9 mouse cellular contexts compared by ENCODE assay signal in genomic region chr3:18624381-18625145, GRCm38 (mm10).
DNase-seq lines count a peak whose midpoint lies in the region; ATAC-seq lines count a peak whose summit lies in the region.
"Had no signal": no experiment of that assay in that cellular context is flagged by ENCODE, and none has a peak within 500 bp of the region (broad histone marks: within the 10 kb centered on the region; RNA-seq: fewer than 3 reads in every experiment).

No protein-coding gene starts in this region.

- no peaks in the 10 kb centered on the region for H3K36me3 ChIP-seq in heart, embryonic 11.5 days (ENCODE audit: control insufficient read depth, insufficient read depth, low read length)
- H3K36me3 ChIP-seq in kidney, embryonic 15.5 days: no peaks in the 10 kb centered on the region
- H3K36me3 ChIP-seq in lung, embryonic 16.5 days (ENCODE audit: control insufficient read depth, insufficient read depth, low read length): no peaks in the 10 kb centered on the region

- no peaks in the 10 kb centered on the region for H3K9me3 ChIP-seq in heart, embryonic 11.5 days (replicated peaks; ENCODE audit: control insufficient read depth, low read length)
- H3K9me3 ChIP-seq in kidney, embryonic 15.5 days (replicated peaks): no peaks in the 10 kb centered on the region
- no peaks in the 10 kb centered on the region for H3K9me3 ChIP-seq in lung, embryonic 16.5 days (ENCODE audit: control insufficient read depth, low read length)

- no peak for DNase-seq in frontal cortex, postnatal 10 days (ENCODE audit: low spot score in 2 of 2)
- peak; percentile 48 for DNase-seq in embryo, embryonic 10 days (ENCODE audit: low spot score)
- peak; percentile 89 for DNase-seq in retina, postnatal 1 day
- no peak for DNase-seq in layer of hippocampus, postnatal 25 days (ENCODE audit: extremely low spot score in 1 of 2, low spot score in 1 of 2)

- no peaks in the 10 kb centered on the region for H3K27me3 ChIP-seq in heart, embryonic 11.5 days (ENCODE audit: control insufficient read depth, insufficient read depth, low read length)
- no peaks in the 10 kb centered on the region for H3K27me3 ChIP-seq in kidney, embryonic 15.5 days
- H3K27me3 ChIP-seq in lung, embryonic 16.5 days (ENCODE audit: control insufficient read depth, insufficient read depth, low read depth, low read length): no peaks in the 10 kb centered on the region
- H3K27me3 ChIP-seq: CH12.LX had no signal

- peak overlapping the region; percentile 76 for H3K27ac ChIP-seq in heart, embryonic 11.5 days (ENCODE audit: low read depth, low read length)
- peak overlapping the region; percentile 85 for H3K27ac ChIP-seq in kidney, embryonic 15.5 days
- H3K27ac ChIP-seq in lung, embryonic 16.5 days (ENCODE audit: low read length): peak overlapping the region; percentile 58

- peak overlapping the region; percentile 78 for H3K4me2 ChIP-seq in heart, embryonic 11.5 days
- H3K4me2 ChIP-seq in kidney, embryonic 15.5 days: peak overlapping the region; percentile 62
- H3K4me2 ChIP-seq in lung, embryonic 16.5 days (ENCODE audit: low read depth, low read length): peak overlapping the region; percentile 53

- no peaks in the 10 kb centered on the region; the same call in 1 of the 2 replicates for H3K4me1 ChIP-seq in heart, embryonic 11.5 days (ENCODE audit: control insufficient read depth, insufficient read depth, low read length)
- H3K4me1 ChIP-seq in kidney, embryonic 15.5 days: peaks cover 32% of the 10 kb centered on the region
- peaks cover 11% of the 10 kb centered on the region for H3K4me1 ChIP-seq in lung, embryonic 16.5 days (replicated peaks; ENCODE audit: control insufficient read depth, insufficient read depth, low read length)

- H3K4me3 ChIP-seq in heart, embryonic 11.5 days (ENCODE audit: low read depth, low read length): peak overlapping the region; percentile 45
- peak overlapping the region; percentile 37 for H3K4me3 ChIP-seq in kidney, embryonic 15.5 days (replicated peaks)
- peak overlapping the region; percentile 38 for H3K4me3 ChIP-seq in lung, embryonic 16.5 days (ENCODE audit: low read length)

- peak overlapping the region; percentile 63 for H3K9ac ChIP-seq in heart, embryonic 11.5 days (ENCODE audit: low read depth, low read length)
- 0 out of 2 replicates have a peak overlapping the region, but pooled peaks have one; percentile 14 for H3K9ac ChIP-seq in kidney, embryonic 15.5 days
- H3K9ac ChIP-seq in lung, embryonic 16.5 days (ENCODE audit: low read length): peak overlapping the region; percentile 52

- WGBS in heart, embryonic 11.5 days (ENCODE audit: insufficient replicate concordance): 8% methylated on average over 10 of the region's 10 CpGs
- WGBS in kidney, embryonic 15.5 days: 6% methylated on average over 10 of the region's 10 CpGs
- WGBS in lung, embryonic 16.5 days: 4% methylated on average over 10 of the region's 10 CpGs

- ATAC-seq in frontal cortex, adult (ENCODE audit: low TSS enrichment): peak; percentile 79
- 0 out of 2 replicates have a peak, but pooled peaks have one; percentile 29 for ATAC-seq in heart, embryonic 11.5 days (replicated peaks; ENCODE audit: insufficient number of reproducible peaks, low FRiP score, low TSS enrichment)
- peak; percentile 35; the same call in 1 of the 2 replicates for ATAC-seq in kidney, embryonic 15.5 days (replicated peaks; ENCODE audit: low FRiP score)
- peak; percentile 50 for ATAC-seq in lung, embryonic 16.5 days (ENCODE audit: low read depth)

Comparison
In these comparisons a context has a peak if more than half of its experiments do, and no peak if none do; other contexts are left out.
1. ATAC-seq: peak in every context shown above with its lines; median percentile 79 in frontal cortex, adult; 50 in lung, embryonic 16.5 days; 35 in kidney, embryonic 15.5 days; 29 in heart, embryonic 11.5 days.
2. DNase-seq: peak in embryo, embryonic 10 days (single experiment) and retina, postnatal 1 day (single experiment); none in frontal cortex, postnatal 10 days (0 of 2) and layer of hippocampus, postnatal 25 days (0 of 2).
3. Peak in every context shown above with its lines, with median percentiles within 50 percentile points of each other: H3K27ac ChIP-seq, H3K4me2 ChIP-seq, H3K4me3 ChIP-seq and H3K9ac ChIP-seq.